Mouse (Mus musculus): ENCODE data around the gene Hoxd4. TPM values are rescaled to one million over a fixed set of nuclear protein-coding genes. Genes with fewer than 3 reads are reported as not detected.

The Hoxd4 gene
- polyA plus RNA-seq, 1 experiment = not detected

GRCm38 (mm10) chr2:74739869-74740268, 28.1 kb downstream of the Hoxd4 start:
- no peak for DNase-seq (ENCODE audit: extremely low spot score in 1 of 2, low spot score in 1 of 2)

- DNase-seq (ENCODE audit: extremely low spot score in 1 of 2, low spot score in 1 of 2) = no peak
Measured at GRCm38 (mm10) chr2:74740311-74741091, 28.8 kb downstream of the Hoxd4 start.

- DNase-seq (ENCODE audit: extremely low spot score in 1 of 2, low spot score in 1 of 2) = no peak
Measured at GRCm38 (mm10) chr2:74741252-74741978, 29.7 kb downstream of the Hoxd4 start.

GRCm38 (mm10) chr2:74741979-74742277, 30.2 kb downstream of the Hoxd4 start:
- no peak for DNase-seq (ENCODE audit: extremely low spot score in 1 of 2, low spot score in 1 of 2)

DNA sequence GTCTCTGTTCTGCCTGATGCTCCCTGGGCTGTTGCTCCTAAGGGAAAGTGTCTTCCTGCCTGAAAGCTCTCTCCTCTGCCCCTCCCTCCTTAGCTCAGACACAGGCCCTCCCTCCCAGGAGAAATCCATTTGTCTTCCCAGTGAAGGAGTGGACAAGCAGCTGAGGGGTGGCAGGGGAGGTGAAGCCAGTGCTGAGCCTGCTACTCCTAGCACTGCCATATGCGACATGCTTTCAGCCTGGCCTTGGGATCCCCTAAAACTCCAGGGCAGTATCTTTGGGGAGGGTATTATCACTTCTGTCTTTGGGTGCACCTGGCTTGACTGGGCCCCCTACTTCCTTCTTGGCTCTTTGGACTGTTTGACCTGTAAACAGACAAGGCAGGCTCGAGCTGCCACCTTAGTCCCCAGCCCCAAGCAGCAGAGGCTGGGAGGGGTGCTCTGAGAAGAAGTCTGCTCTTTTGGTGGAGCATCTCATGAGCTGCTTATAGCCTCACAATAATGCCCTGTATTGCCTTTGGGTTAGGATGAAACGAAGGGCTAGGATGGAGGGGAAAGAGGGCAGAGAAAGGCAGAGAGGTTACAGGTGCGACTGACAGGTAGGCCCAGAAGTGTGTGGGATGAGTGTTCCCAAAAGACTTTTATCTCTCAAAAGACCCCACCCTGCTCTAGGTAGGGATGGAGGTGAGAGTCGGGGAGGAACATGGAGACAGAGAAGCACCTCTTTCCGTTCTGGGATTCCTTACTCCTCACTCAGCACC, 34.0 kb downstream of the Hoxd4 start:
- DNase-seq (ENCODE audit: extremely low spot score in 1 of 2, low spot score in 1 of 2) = no peak

DNA sequence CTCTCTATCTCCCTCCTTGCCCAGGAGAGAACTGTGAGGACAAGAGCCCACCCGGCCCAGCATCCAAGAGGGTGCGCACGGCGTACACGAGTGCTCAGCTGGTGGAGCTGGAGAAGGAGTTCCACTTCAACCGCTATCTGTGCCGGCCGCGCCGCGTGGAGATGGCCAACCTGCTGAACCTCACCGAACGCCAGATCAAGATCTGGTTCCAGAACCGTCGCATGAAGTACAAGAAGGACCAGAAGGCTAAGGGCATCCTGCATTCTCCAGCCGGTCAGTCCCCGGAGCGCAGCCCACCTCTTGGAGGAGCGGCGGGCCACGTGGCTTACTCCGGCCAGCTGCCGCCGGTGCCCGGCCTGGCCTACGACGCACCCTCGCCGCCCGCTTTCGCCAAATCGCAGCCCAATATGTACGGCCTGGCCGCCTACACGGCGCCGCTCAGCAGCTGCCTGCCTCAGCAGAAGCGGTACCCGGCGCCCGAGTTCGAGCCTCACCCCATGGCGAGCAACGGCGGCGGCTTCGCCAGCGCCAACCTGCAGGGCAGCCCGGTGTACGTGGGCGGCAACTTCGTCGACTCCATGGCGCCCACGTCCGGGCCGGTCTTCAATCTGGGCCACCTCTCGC, 34.7 kb downstream of the Hoxd4 start:
- no peak for DNase-seq (ENCODE audit: extremely low spot score in 1 of 2, low spot score in 1 of 2)

DNA sequence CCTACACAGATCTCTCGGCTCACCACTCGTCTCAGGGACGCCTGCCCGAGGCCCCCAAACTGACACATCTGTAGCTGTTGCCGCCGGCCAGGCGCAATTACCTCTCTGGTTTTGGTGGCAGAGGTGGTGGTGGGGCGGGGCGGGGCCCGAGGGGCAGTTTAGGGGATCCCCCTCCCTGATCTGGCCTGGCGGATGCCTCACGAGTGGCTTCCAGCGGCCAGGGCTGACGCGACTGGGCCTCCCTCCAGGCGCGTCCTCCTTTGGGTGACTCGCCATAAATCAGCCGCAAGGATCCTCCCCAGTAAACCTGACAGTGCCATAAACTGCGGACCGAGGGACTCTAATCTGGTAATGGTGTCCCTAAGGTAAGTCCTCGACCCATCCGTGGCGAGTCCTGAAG, 35.3 kb downstream of the Hoxd4 start:
- DNase-seq (ENCODE audit: extremely low spot score in 1 of 2, low spot score in 1 of 2) = no peak

DNA sequence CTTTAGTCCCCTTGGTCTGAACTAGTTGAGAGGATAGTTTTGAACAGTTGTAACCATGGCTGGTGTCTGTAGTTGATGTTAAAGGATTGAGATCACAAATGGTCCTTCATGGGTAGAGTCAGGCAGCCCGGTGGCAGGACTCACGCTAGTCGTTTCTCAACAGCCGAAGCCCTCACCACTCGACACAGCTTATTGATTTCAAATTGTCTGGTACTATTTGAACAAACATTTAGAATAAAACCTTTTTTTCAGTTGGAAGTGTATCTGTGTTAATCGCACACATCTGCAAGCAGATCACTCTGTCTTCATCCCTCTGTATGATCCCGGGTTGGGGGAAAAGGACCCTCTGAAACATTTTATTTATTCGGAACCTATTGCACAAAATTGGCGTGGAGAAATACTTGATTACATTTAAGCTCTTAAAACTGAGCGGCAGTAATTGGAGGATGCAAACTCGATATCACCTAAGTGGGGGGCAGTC, 36.0 kb downstream of the Hoxd4 start:
- no peak for DNase-seq (ENCODE audit: extremely low spot score in 1 of 2, low spot score in 1 of 2)

GRCm38 (mm10) chr2:74748436-74748995, 36.8 kb downstream of the Hoxd4 start:
- no peak for DNase-seq (ENCODE audit: extremely low spot score in 1 of 2, low spot score in 1 of 2)

GRCm38 (mm10) chr2:74749337-74750121, 37.8 kb downstream of the Hoxd4 start:
- no peak for DNase-seq (ENCODE audit: extremely low spot score in 1 of 2, low spot score in 1 of 2)

DNA sequence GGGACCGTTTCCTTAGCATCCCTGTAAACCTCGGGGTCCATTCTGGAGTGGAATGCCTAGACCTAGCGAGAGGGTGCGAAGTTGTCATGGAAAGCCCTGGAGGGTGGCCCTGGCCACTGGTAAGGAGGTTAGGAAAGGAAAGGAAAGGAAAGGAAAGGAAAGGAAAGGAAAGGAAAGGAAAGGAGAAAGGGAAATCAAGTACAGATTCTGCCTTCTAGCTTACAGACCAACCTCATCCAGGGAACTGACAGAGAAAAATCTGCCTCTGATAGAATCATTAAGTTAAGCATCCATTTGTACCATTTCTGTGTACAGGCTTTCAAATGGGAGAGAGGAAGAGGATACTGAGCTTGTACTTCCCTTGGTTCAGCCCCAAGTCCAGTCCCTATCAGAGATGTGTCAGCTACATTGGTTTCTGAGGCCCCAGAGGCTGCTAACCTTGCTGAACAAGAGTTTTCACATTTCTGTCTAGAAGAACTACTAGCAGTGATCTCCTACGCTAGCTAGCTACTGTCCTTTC, 39.1 kb downstream of the Hoxd4 start:
- no peak for DNase-seq (ENCODE audit: extremely low spot score in 1 of 2, low spot score in 1 of 2)

- DNase-seq (ENCODE audit: extremely low spot score in 1 of 2, low spot score in 1 of 2) = no peak
Measured at GRCm38 (mm10) chr2:74751861-74752260, 40.1 kb downstream of the Hoxd4 start.

DNA sequence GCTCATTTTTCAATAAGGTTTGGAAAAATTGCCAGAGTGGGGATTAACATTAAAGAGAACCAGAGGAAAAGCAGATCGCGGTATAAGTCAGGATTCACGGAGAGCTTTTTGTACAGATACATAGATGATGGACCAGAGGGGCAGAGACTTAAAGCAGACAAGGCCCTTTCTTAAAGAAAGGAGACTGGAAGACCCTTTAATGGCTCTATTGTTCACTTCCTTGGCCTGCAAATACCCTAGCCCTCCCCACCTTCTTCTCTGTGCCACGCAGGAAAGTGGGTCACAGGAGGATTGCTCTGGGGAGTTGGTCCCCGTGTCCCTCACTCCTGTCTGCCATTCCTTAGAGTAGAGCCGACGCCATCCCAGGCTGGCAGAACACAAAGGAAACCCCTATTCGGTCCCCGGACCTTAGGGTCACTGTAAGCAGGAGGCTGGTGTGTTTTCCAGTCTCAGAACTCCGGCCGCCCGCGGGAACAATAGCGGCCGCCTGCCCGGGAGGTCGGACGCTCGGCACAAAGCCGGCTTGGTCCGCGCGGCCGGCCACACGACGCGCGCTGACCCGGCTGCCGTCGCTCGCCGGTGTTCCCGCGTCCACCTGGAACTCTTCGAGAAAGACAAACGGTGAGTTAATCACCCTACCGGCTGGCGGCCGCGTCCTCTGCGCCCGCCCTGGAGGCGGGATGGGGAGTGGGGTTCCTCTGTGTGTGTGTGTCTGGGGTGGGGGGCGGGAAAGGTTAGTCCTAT, 40.9 kb downstream of the Hoxd4 start:
- DNase-seq (ENCODE audit: extremely low spot score in 1 of 2, low spot score in 1 of 2) = no peak

- no peak for DNase-seq (ENCODE audit: extremely low spot score in 1 of 2, low spot score in 1 of 2)
Measured at GRCm38 (mm10) chr2:74753175-74753523, 41.4 kb downstream of the Hoxd4 start.

DNA sequence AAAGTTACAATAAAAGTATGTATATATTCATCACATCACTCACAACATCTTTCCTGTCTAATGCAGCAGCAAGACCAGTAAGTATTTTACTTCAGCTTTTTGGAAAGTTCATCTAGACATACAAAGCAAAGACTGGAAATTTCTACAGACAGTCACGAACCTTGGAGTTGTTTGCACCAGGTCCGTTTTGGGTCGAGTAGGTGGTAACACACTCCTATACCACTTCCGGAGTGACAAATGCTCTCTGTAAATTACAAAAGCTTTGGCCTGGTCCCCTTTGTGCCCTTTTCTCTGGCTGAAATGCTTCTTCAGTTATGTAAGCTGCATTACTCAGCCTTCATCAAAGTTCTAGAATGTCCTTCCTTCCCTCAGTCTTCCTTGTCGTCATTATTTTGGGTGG, 42.0 kb downstream of the Hoxd4 start:
- no peak for DNase-seq (ENCODE audit: extremely low spot score in 1 of 2, low spot score in 1 of 2)

DNA sequence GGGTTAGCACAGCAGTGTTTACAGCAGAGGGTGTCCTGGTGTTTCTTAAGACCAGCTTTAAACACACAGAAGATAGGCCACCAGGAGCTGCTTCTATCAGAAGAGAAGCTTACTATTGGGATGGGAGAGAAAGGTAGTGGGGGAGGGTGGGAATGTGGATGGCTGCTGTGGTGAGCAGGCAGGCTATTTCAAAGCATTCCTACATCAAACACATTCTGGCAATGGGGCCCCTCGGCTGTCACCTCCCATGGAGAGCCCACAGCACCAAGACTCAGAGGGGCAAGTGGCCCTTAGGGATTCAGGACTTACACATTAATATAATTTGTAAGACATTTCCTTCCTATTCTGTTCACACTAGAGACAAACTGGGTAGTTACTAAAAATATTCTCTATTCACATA, 48.4 kb downstream of the Hoxd4 start:
- no peak for DNase-seq (ENCODE audit: extremely low spot score in 1 of 2, low spot score in 1 of 2)

DNA sequence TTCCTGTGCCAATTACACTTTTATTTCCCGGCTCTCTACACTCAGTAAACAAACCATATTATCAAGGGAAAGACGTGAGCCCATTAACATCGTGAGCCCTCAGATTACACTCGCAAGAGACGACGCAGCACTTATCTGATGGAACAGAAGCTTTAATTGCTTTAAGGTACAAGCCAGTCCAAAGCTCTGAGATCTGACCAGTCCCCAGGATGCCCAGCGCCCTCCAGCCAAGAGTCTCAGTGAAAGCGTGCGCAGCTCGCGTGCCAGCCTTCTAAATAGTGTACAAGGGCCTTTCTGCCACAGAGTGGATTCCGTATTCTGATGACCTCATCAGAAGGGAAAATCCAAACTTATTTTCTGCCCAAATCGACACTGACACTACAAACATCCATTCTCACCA, 50.2 kb downstream of the Hoxd4 start:
- no peak for DNase-seq (ENCODE audit: extremely low spot score in 1 of 2, low spot score in 1 of 2)

GRCm38 (mm10) chr2:74762522-74763244, 51.0 kb downstream of the Hoxd4 start, which contains the start of gene Hoxd1:
Gene Hoxd1, plus strand, starts transcription at chr2:74762980.
- no peak for DNase-seq (ENCODE audit: extremely low spot score in 1 of 2, low spot score in 1 of 2)

Data from frontal cortex, adult 2 months (tissue).